ENCODE assay signal across 25 mouse cellular contexts in genomic region chr3:139847826-139848225, GRCm38 (mm10).
DNase-seq lines count a peak whose midpoint lies in the region; ATAC-seq lines count a peak whose summit lies in the region.
"Had no signal": no experiment of that assay in that cellular context is flagged by ENCODE, and none has a peak within 500 bp of the region (broad histone marks: within the 10 kb centered on the region; RNA-seq: fewer than 3 reads in every experiment).

No protein-coding gene starts in this region.

- H3K4me3 ChIP-seq in midbrain, embryonic 11.5 days (ENCODE audit: low read depth, low read length): no peak overlapping the region
- H3K4me3 ChIP-seq in midbrain, embryonic 13.5 days (replicated peaks): no peak overlapping the region
- H3K4me3 ChIP-seq: forebrain, embryonic 13.5 days; heart, embryonic 10.5 days; heart, embryonic 15.5 days; hindbrain, embryonic 15.5 days; layer of hippocampus, adult 2 months; limb, embryonic 10.5 days; limb, embryonic 15.5 days; midbrain, embryonic 12.5 days; neural tube, embryonic 13.5 days; stomach, embryonic 15.5 days had no signal

- no peaks in the 10 kb centered on the region for H3K27me3 ChIP-seq in midbrain, embryonic 11.5 days (ENCODE audit: control insufficient read depth, insufficient read depth, low read length)
- H3K27me3 ChIP-seq in midbrain, embryonic 13.5 days: no peaks in the 10 kb centered on the region
- H3K27me3 ChIP-seq: forebrain, embryonic 13.5 days; heart, embryonic 15.5 days; hindbrain, embryonic 15.5 days; limb, embryonic 15.5 days; midbrain, embryonic 12.5 days; neural tube, embryonic 13.5 days; stomach, embryonic 15.5 days had no signal

- 58% methylated on average over 5 of the region's 5 CpGs for WGBS in midbrain, embryonic 11.5 days
- WGBS in midbrain, embryonic 13.5 days: 45% methylated on average over 5 of the region's 5 CpGs

- H3K27ac ChIP-seq in midbrain, embryonic 11.5 days (ENCODE audit: low read depth, low read length): no peak overlapping the region
- no peak overlapping the region for H3K27ac ChIP-seq in midbrain, embryonic 13.5 days
- H3K27ac ChIP-seq: forebrain, embryonic 13.5 days; heart, embryonic 10.5 days; heart, embryonic 15.5 days; hindbrain, embryonic 15.5 days; layer of hippocampus, adult 2 months; limb, embryonic 10.5 days; limb, embryonic 15.5 days; liver, embryonic 14.5 days; midbrain, embryonic 12.5 days; neural tube, embryonic 13.5 days; stomach, embryonic 15.5 days had no signal

- intact Hi-C loops in heart, postnatal 36 days (cut with DNase I): no loop called here
- intact Hi-C loops in gastrocnemius, postnatal 36 days (cut with DNase I): no loop called here

- no peaks in the 10 kb centered on the region; the same call in 1 of the 2 replicates for H3K4me1 ChIP-seq in midbrain, embryonic 11.5 days (ENCODE audit: control insufficient read depth, insufficient read depth, low read length)
- no peaks in the 10 kb centered on the region for H3K4me1 ChIP-seq in midbrain, embryonic 13.5 days (replicated peaks)
- H3K4me1 ChIP-seq: forebrain, embryonic 13.5 days; heart, embryonic 10.5 days; heart, embryonic 15.5 days; hindbrain, embryonic 15.5 days; limb, embryonic 15.5 days; midbrain, embryonic 12.5 days; neural tube, embryonic 13.5 days; stomach, embryonic 15.5 days had no signal

- H3K9me3 ChIP-seq in midbrain, embryonic 11.5 days (ENCODE audit: control insufficient read depth, low read length): no peaks in the 10 kb centered on the region
- H3K9me3 ChIP-seq in midbrain, embryonic 13.5 days: no peaks in the 10 kb centered on the region
- H3K9me3 ChIP-seq: forebrain, embryonic 13.5 days; heart, embryonic 10.5 days; heart, embryonic 15.5 days; hindbrain, embryonic 15.5 days; limb, embryonic 10.5 days; limb, embryonic 15.5 days; midbrain, embryonic 12.5 days; neural tube, embryonic 13.5 days; stomach, embryonic 15.5 days had no signal

- H3K4me2 ChIP-seq in midbrain, embryonic 11.5 days: no peak overlapping the region
- H3K4me2 ChIP-seq in midbrain, embryonic 13.5 days (replicated peaks): no peak overlapping the region
- H3K4me2 ChIP-seq: forebrain, embryonic 13.5 days; heart, embryonic 15.5 days; hindbrain, embryonic 15.5 days; limb, embryonic 15.5 days; midbrain, embryonic 12.5 days; neural tube, embryonic 13.5 days; stomach, embryonic 15.5 days had no signal

- no peak for ATAC-seq in midbrain, embryonic 11.5 days (ENCODE audit: low FRiP score)
- ATAC-seq in midbrain, embryonic 13.5 days: no peak
- ATAC-seq: CD4-positive, CD25-positive, alpha-beta regulatory T cell, adult 4 months; forebrain, embryonic 13.5 days had no signal

- no peak overlapping the region for H3K9ac ChIP-seq in midbrain, embryonic 11.5 days (ENCODE audit: low read length)
- no peak overlapping the region for H3K9ac ChIP-seq in midbrain, embryonic 13.5 days (replicated peaks)
- H3K9ac ChIP-seq: forebrain, embryonic 13.5 days; heart, embryonic 15.5 days; hindbrain, embryonic 15.5 days; limb, embryonic 15.5 days; liver, embryonic 14.5 days; midbrain, embryonic 12.5 days; neural tube, embryonic 13.5 days; stomach, embryonic 15.5 days had no signal

- no peaks in the 10 kb centered on the region for H3K36me3 ChIP-seq in midbrain, embryonic 11.5 days (ENCODE audit: control insufficient read depth, insufficient read depth, low read length)
- no peaks in the 10 kb centered on the region for H3K36me3 ChIP-seq in midbrain, embryonic 13.5 days
- H3K36me3 ChIP-seq: heart, embryonic 10.5 days; heart, embryonic 15.5 days; hindbrain, embryonic 15.5 days; limb, embryonic 10.5 days; limb, embryonic 15.5 days; midbrain, embryonic 12.5 days; neural tube, embryonic 13.5 days; stomach, embryonic 15.5 days had no signal

- peak; percentile 56 for DNase-seq in midbrain, embryonic 11.5 days (ENCODE audit: low spot score, missing footprints)
- peak; percentile 55 to 56 for DNase-seq in cerebellum, adult 18-20 months
- peak; percentile 74 to 79 for DNase-seq in cerebellum, postnatal 10 days
- no peak for DNase-seq in heart, postnatal 36 days
- DNase-seq in frontal cortex, postnatal 10 days (ENCODE audit: low spot score in 2 of 2): no peak
- no peak for DNase-seq in gastrocnemius, postnatal 36 days
- DNase-seq: adrenal gland, postnatal 14 days; gastrocnemius, postnatal 14 days; heart, adult 11 months; kidney, adult 18-20 months; kidney, postnatal 36 days; lung, adult 2 months had no signal

Comparison
In these comparisons a context has a peak if more than half of its experiments do, and no peak if none do; other contexts are left out.
1. DNase-seq: peak in midbrain, embryonic 11.5 days (single experiment), cerebellum, adult 18-20 months (2 of 2) and cerebellum, postnatal 10 days (2 of 2); none in heart, postnatal 36 days (0 of 2), frontal cortex, postnatal 10 days (0 of 2) and gastrocnemius, postnatal 36 days (0 of 2).